Comparison of ENCODE assay signal across 18 mouse cellular contexts in genomic region chr3:66683589-66684286, GRCm38 (mm10).
A peak's percentile ranks its signal among the peaks of the same experiment; 100 is the strongest.
DNase-seq lines count a peak whose midpoint lies in the region; ATAC-seq and TF ChIP-seq lines count a peak whose summit lies in the region.
"Had no signal": no experiment of that assay in that cellular context is flagged by ENCODE, and none has a peak within 500 bp of the region (broad histone marks: within the 10 kb centered on the region; RNA-seq: fewer than 3 reads in every experiment).

No protein-coding gene starts in this region.

- peak; percentile 79 for DNase-seq in embryonic facial prominence, embryonic 14.5 days (ENCODE audit: low spot score)
- no peak for DNase-seq in embryonic facial prominence, embryonic 10.5 days (ENCODE audit: low spot score)
- DNase-seq in neural tube, embryonic 11.5 days (ENCODE audit: low spot score): peak; percentile 19
- no peak for DNase-seq in neural tube, embryonic 10.5 days (ENCODE audit: extremely low spot score, low spot score)
- DNase-seq in hindbrain, postnatal 0 days (ENCODE audit: low spot score): peak; percentile 27
- no peak for DNase-seq in spleen, postnatal 10 days (ENCODE audit: low spot score in 2 of 2)
- no peak for DNase-seq in ovary, postnatal 36 days (ENCODE audit: low spot score)
- DNase-seq: cerebellum, adult 9-11 months; heart, postnatal 10 days; kidney, adult 18-20 months; liver; lung, adult 18-20 months; lung, postnatal 14 days; thymus, postnatal 36 days had no signal

- no peak overlapping the region for H3K9ac ChIP-seq in embryonic facial prominence, embryonic 14.5 days (ENCODE audit: low read depth, low read length)
- H3K9ac ChIP-seq in neural tube, embryonic 11.5 days (ENCODE audit: low read length): no peak overlapping the region
- H3K9ac ChIP-seq in hindbrain, postnatal 0 days (replicated peaks; ENCODE audit: low read length): no peak overlapping the region
- no peak overlapping the region for H3K9ac ChIP-seq in neural tube, embryonic 14.5 days (replicated peaks; ENCODE audit: low read depth, low read length)
- H3K9ac ChIP-seq: embryonic facial prominence, embryonic 12.5 days had no signal

- H3K4me2 ChIP-seq in embryonic facial prominence, embryonic 14.5 days (ENCODE audit: low read depth, low read length): no peak overlapping the region
- H3K4me2 ChIP-seq in neural tube, embryonic 11.5 days (ENCODE audit: low read depth): no peak overlapping the region
- H3K4me2 ChIP-seq in hindbrain, postnatal 0 days (ENCODE audit: low read depth, low read length): no peak overlapping the region
- no peak overlapping the region for H3K4me2 ChIP-seq in neural tube, embryonic 14.5 days (ENCODE audit: low read depth, low read length)
- H3K4me2 ChIP-seq: embryonic facial prominence, embryonic 12.5 days had no signal

- H3K27me3 ChIP-seq in embryonic facial prominence, embryonic 14.5 days (replicated peaks; ENCODE audit: control insufficient read depth, insufficient read depth, low read length): no peaks in the 10 kb centered on the region
- no peaks in the 10 kb centered on the region for H3K27me3 ChIP-seq in embryonic facial prominence, embryonic 10.5 days (replicated peaks; ENCODE audit: low read depth, poor library complexity, severe bottlenecking)
- H3K27me3 ChIP-seq in neural tube, embryonic 11.5 days (ENCODE audit: control insufficient read depth, insufficient read depth, low read length): no peaks in the 10 kb centered on the region
- H3K27me3 ChIP-seq in hindbrain, postnatal 0 days (ENCODE audit: insufficient read depth, low read length): no peaks in the 10 kb centered on the region
- H3K27me3 ChIP-seq in neural tube, embryonic 14.5 days (ENCODE audit: control insufficient read depth, insufficient read depth, low read length): no peaks in the 10 kb centered on the region
- H3K27me3 ChIP-seq: embryonic facial prominence, embryonic 12.5 days had no signal

- H3K36me3 ChIP-seq in embryonic facial prominence, embryonic 14.5 days (ENCODE audit: control insufficient read depth, insufficient read depth, low read length): no peaks in the 10 kb centered on the region
- no peaks in the 10 kb centered on the region for H3K36me3 ChIP-seq in embryonic facial prominence, embryonic 10.5 days (replicated peaks)
- H3K36me3 ChIP-seq in neural tube, embryonic 11.5 days (ENCODE audit: control insufficient read depth, insufficient read depth, low read length): no peaks in the 10 kb centered on the region
- no peaks in the 10 kb centered on the region for H3K36me3 ChIP-seq in hindbrain, postnatal 0 days (ENCODE audit: insufficient read depth, low read length)
- no peaks in the 10 kb centered on the region for H3K36me3 ChIP-seq in neural tube, embryonic 14.5 days (ENCODE audit: control insufficient read depth, insufficient read depth, low read length)
- H3K36me3 ChIP-seq: embryonic facial prominence, embryonic 12.5 days; G1E had no signal

- WGBS in embryonic facial prominence, embryonic 14.5 days: 46% methylated on average over 8 of the region's 8 CpGs
- WGBS in embryonic facial prominence, embryonic 10.5 days: 59% methylated on average over 8 of the region's 8 CpGs
- 63% methylated on average over 8 of the region's 8 CpGs for WGBS in neural tube, embryonic 11.5 days
- 54% methylated on average over 8 of the region's 8 CpGs for WGBS in hindbrain, postnatal 0 days
- 28% methylated on average over 8 of the region's 8 CpGs for WGBS in neural tube, embryonic 14.5 days

- H3K9me3 ChIP-seq in embryonic facial prominence, embryonic 14.5 days (ENCODE audit: control insufficient read depth, low read length): 0 out of 2 replicates have a peak, but pooled peaks cover 6% of the 10 kb centered on the region
- H3K9me3 ChIP-seq in embryonic facial prominence, embryonic 10.5 days: no peaks in the 10 kb centered on the region
- no peaks in the 10 kb centered on the region for H3K9me3 ChIP-seq in neural tube, embryonic 11.5 days (ENCODE audit: control insufficient read depth, low read length)
- no peaks in the 10 kb centered on the region for H3K9me3 ChIP-seq in hindbrain, postnatal 0 days (ENCODE audit: low read length)
- H3K9me3 ChIP-seq in neural tube, embryonic 14.5 days (ENCODE audit: control insufficient read depth, low read length): no peaks in the 10 kb centered on the region
- H3K9me3 ChIP-seq: embryonic facial prominence, embryonic 12.5 days; G1E had no signal

- TF ChIP-seq CTCF in hindbrain, postnatal 0 days (IDR thresholded peaks at IDR 0.05; ENCODE audit: low read depth): no peak

- ATAC-seq in embryonic facial prominence, embryonic 14.5 days (ENCODE audit: low read depth): peak; percentile 65; the same call in 1 of the 2 replicates
- ATAC-seq in neural tube, embryonic 11.5 days (ENCODE audit: insufficient read depth, low FRiP score, low TSS enrichment): peak; percentile 38; the same call in 1 of the 2 replicates
- no peak for ATAC-seq in hindbrain, postnatal 0 days
- ATAC-seq in neural tube, embryonic 14.5 days (ENCODE audit: low read depth): peak; percentile 30; the same call in 1 of the 2 replicates

- peaks cover 6% of the 10 kb centered on the region; the same call in 1 of the 2 replicates for H3K4me1 ChIP-seq in embryonic facial prominence, embryonic 14.5 days (ENCODE audit: control insufficient read depth, insufficient read depth, low read length)
- H3K4me1 ChIP-seq in embryonic facial prominence, embryonic 10.5 days: peaks cover 12% of the 10 kb centered on the region
- H3K4me1 ChIP-seq in neural tube, embryonic 11.5 days (ENCODE audit: control insufficient read depth, insufficient read depth, low read length): no peaks in the 10 kb centered on the region
- no peaks in the 10 kb centered on the region for H3K4me1 ChIP-seq in hindbrain, postnatal 0 days (ENCODE audit: insufficient read depth, low read length)
- H3K4me1 ChIP-seq in neural tube, embryonic 14.5 days (ENCODE audit: control insufficient read depth, insufficient read depth, low read length): peaks cover 11% of the 10 kb centered on the region; the same call in 1 of the 2 replicates
- H3K4me1 ChIP-seq: embryonic facial prominence, embryonic 12.5 days had no signal

- H3K27ac ChIP-seq in embryonic facial prominence, embryonic 14.5 days (replicated peaks; ENCODE audit: low read depth, low read length): no peak overlapping the region
- no peak overlapping the region for H3K27ac ChIP-seq in embryonic facial prominence, embryonic 10.5 days (replicated peaks)
- H3K27ac ChIP-seq in neural tube, embryonic 11.5 days (ENCODE audit: low read depth, low read length): no peak overlapping the region
- no peak overlapping the region for H3K27ac ChIP-seq in hindbrain, postnatal 0 days
- no peak overlapping the region for H3K27ac ChIP-seq in neural tube, embryonic 14.5 days (ENCODE audit: low read depth, low read length)
- H3K27ac ChIP-seq: embryonic facial prominence, embryonic 12.5 days; kidney, postnatal 0 days had no signal

- no peak overlapping the region for H3K4me3 ChIP-seq in embryonic facial prominence, embryonic 14.5 days (ENCODE audit: low read depth, low read length)
- H3K4me3 ChIP-seq in embryonic facial prominence, embryonic 10.5 days: no peak overlapping the region
- H3K4me3 ChIP-seq in neural tube, embryonic 11.5 days (ENCODE audit: low read depth, low read length): no peak overlapping the region
- no peak overlapping the region for H3K4me3 ChIP-seq in hindbrain, postnatal 0 days (ENCODE audit: low read length)
- H3K4me3 ChIP-seq in neural tube, embryonic 14.5 days (ENCODE audit: low read depth, low read length): no peak overlapping the region
- H3K4me3 ChIP-seq: embryonic facial prominence, embryonic 12.5 days had no signal

Comparison
In these comparisons a context has a peak if more than half of its experiments do, and no peak if none do; other contexts are left out.
1. DNase-seq: peak in embryonic facial prominence, embryonic 14.5 days (single experiment), neural tube, embryonic 11.5 days (single experiment) and hindbrain, postnatal 0 days (single experiment); none in embryonic facial prominence, embryonic 10.5 days (single experiment), neural tube, embryonic 10.5 days (single experiment), spleen, postnatal 10 days (0 of 2) and ovary, postnatal 36 days (single experiment).